Mouse (Mus musculus): ENCODE measurements around the gene Gm4981. TPM values are rescaled to one million over a fixed set of nuclear protein-coding genes. Genes with fewer than 3 reads are reported as not detected.
"Not testable (repeated sequence)": the region's sequence is repeated elsewhere in the genome, so short reads cannot be mapped to it uniquely, and the experiment has no call there.

The Gm4981 gene
- not detected in 2 replicates for polyA plus RNA-seq (2016; fragmentation: Nextera tagmentation; extraction: Ambion mirVana)

- peak; percentile 20 for DNase-seq (ENCODE audit: low spot score)
- no peak within 1 kb of the TSS for H3K27ac ChIP-seq (replicated peaks)
- H3K9me3 ChIP-seq (replicated peaks), result peaks cover 52% of the 10 kb centered on the region
- no peak within 1 kb of the TSS for H3K4me3 ChIP-seq
- H3K27me3 ChIP-seq (ENCODE audit: low read depth, poor library complexity, severe bottlenecking), result no peaks in the 10 kb centered on the region
- no peaks in the 10 kb centered on the region for H3K36me3 ChIP-seq
- no peaks in the 10 kb centered on the region for H3K4me1 ChIP-seq
- 89% methylated on average over 10 of the region's 10 CpGs for WGBS
Observed at GRCm38 (mm10) chr10:58236613-58237012, at the start of gene Gm4981. Gene Gm4981 (minus strand): TSS chr10:58236701.

GRCm38 (mm10) chr10:58282238-58282637 is 45.7 kb upstream of the Gm4981 start:
- H3K4me1 ChIP-seq, result no peaks in the 10 kb centered on the region
- H3K36me3 ChIP-seq, result peaks cover 81% of the 10 kb centered on the region
- DNase-seq (ENCODE audit: low spot score), result no peak
- WGBS, result 93% methylated on average over 7 of the region's 7 CpGs
- H3K4me3 ChIP-seq, result no peak overlapping the region
- no peaks in the 10 kb centered on the region for H3K27me3 ChIP-seq (ENCODE audit: low read depth, poor library complexity, severe bottlenecking)
- no peak overlapping the region for H3K27ac ChIP-seq (replicated peaks)
- no peaks in the 10 kb centered on the region for H3K9me3 ChIP-seq (replicated peaks)

GRCm38 (mm10) chr10:58258466-58258865 is 22.0 kb upstream of the Gm4981 start:
- DNase-seq (ENCODE audit: low spot score), result no peak
- no peaks in the 10 kb centered on the region for H3K27me3 ChIP-seq (ENCODE audit: low read depth, poor library complexity, severe bottlenecking)
- no peak overlapping the region for H3K27ac ChIP-seq (replicated peaks)
- peaks cover 50% of the 10 kb centered on the region for H3K36me3 ChIP-seq
- H3K4me1 ChIP-seq, result peaks cover 14% of the 10 kb centered on the region
- WGBS, result 88% methylated on average over 5 of the region's 5 CpGs
- no peak overlapping the region for H3K4me3 ChIP-seq
- H3K9me3 ChIP-seq (replicated peaks), result no peaks in the 10 kb centered on the region

GRCm38 (mm10) chr10:58255954-58256353 is 19.5 kb upstream of the Gm4981 start:
- DNase-seq (ENCODE audit: low spot score), result no peak
- 14% methylated on average over 4 of the region's 4 CpGs for WGBS
- no peaks in the 10 kb centered on the region for H3K27me3 ChIP-seq (ENCODE audit: low read depth, poor library complexity, severe bottlenecking)

GRCm38 (mm10) chr10:58255213-58255892 is 18.9 kb upstream of the Gm4981 start, which contains the start of gene Gcc2:
Gene Gcc2 (plus strand): TSS chr10:58255497.
- H3K36me3 ChIP-seq, result peaks cover 26% of the 10 kb centered on the region
- H3K4me1 ChIP-seq, result peaks cover 14% of the 10 kb centered on the region
- under 1% methylated on average over 58 of the region's 58 CpGs for WGBS
- H3K9me3 ChIP-seq (replicated peaks), result 0 out of 2 replicates have a peak, but pooled peaks cover 2% of the 10 kb centered on the region
- DNase-seq (ENCODE audit: low spot score), result peak; percentile 95
- H3K4me3 ChIP-seq, result peak within 1 kb of the TSS; percentile 87
- peak within 1 kb of the TSS; percentile 89 for H3K27ac ChIP-seq (replicated peaks)
- no peaks in the 10 kb centered on the region for H3K27me3 ChIP-seq (ENCODE audit: low read depth, poor library complexity, severe bottlenecking)

More at GRCm38 (mm10) chr10:58255954-58256353, 19.5 kb upstream of the Gm4981 start:
- Histone ChIP-seq H3K36me3 (peaks cover 30% of the 10 kb centered on the region), H3K4me3 (peak overlapping the region; percentile 87), H3K9me3 (replicated peaks) (no peaks in the 10 kb centered on the region), H3K27ac (replicated peaks) (peak overlapping the region; percentile 89; the same call in 1 of the 2 replicates), H3K4me1 (peaks cover 14% of the 10 kb centered on the region)

GRCm38 (mm10) chr10:58254635-58255175 is 18.2 kb upstream of the Gm4981 start:
- Histone ChIP-seq H3K9me3 (replicated peaks) (0 out of 2 replicates have a peak, but pooled peaks cover 3% of the 10 kb centered on the region), H3K27me3 (ENCODE audit: low read depth, poor library complexity, severe bottlenecking) (no peaks in the 10 kb centered on the region), H3K27ac (replicated peaks) (0 out of 2 replicates have a peak overlapping the region, but pooled peaks have one; percentile 89), H3K36me3 (peaks cover 19% of the 10 kb centered on the region), H3K4me3 (peak overlapping the region; percentile 87), H3K4me1 (peaks cover 14% of the 10 kb centered on the region)
- 40% methylated on average over 6 of the region's 6 CpGs for WGBS
- DNase-seq (ENCODE audit: low spot score), result no peak

- no peak for DNase-seq (ENCODE audit: low spot score)
- Histone ChIP-seq H3K4me1 (peaks cover 1% of the 10 kb centered on the region), H3K27me3 (ENCODE audit: low read depth, poor library complexity, severe bottlenecking) (no peaks in the 10 kb centered on the region), H3K36me3 (no peaks in the 10 kb centered on the region), H3K27ac (replicated peaks) (no peak overlapping the region), H3K9me3 (replicated peaks) (0 out of 2 replicates have a peak, but pooled peaks cover 3% of the 10 kb centered on the region), H3K4me3 (no peak overlapping the region)
- 23% methylated on average over 1 of the region's 1 CpGs for WGBS
Observed at GRCm38 (mm10) chr10:58249535-58249934, 13.0 kb upstream of the Gm4981 start.

- not testable (repeated sequence) for H3K27ac ChIP-seq (replicated peaks); H3K4me1 ChIP-seq; H3K27me3 ChIP-seq (ENCODE audit: low read depth, poor library complexity, severe bottlenecking); H3K36me3 ChIP-seq; H3K4me3 ChIP-seq
- peak; percentile 53 for DNase-seq (ENCODE audit: low spot score)
- WGBS, result 89% methylated on average over 7 of the region's 8 CpGs
- peaks cover 37% of the 10 kb centered on the region for H3K9me3 ChIP-seq (replicated peaks)
Observed at GRCm38 (mm10) chr10:58238984-58239740, 2.7 kb upstream of the Gm4981 start.

GRCm38 (mm10) chr10:58234985-58235384 is 1.5 kb downstream of the Gm4981 start:
- not testable (repeated sequence) for DNase-seq (ENCODE audit: low spot score); H3K27ac ChIP-seq (replicated peaks); H3K4me3 ChIP-seq; H3K27me3 ChIP-seq (ENCODE audit: low read depth, poor library complexity, severe bottlenecking); H3K4me1 ChIP-seq; H3K36me3 ChIP-seq
- WGBS, result 88% methylated on average over 4 of the region's 4 CpGs
- H3K9me3 ChIP-seq (replicated peaks), result peaks cover 51% of the 10 kb centered on the region

- H3K4me1 ChIP-seq; H3K27me3 ChIP-seq (ENCODE audit: low read depth, poor library complexity, severe bottlenecking); H3K27ac ChIP-seq (replicated peaks); H3K4me3 ChIP-seq; H3K36me3 ChIP-seq; DNase-seq (ENCODE audit: low spot score): not testable (repeated sequence)
- peaks cover 44% of the 10 kb centered on the region for H3K9me3 ChIP-seq (replicated peaks)
Observed at GRCm38 (mm10) chr10:58233740-58234121, 2.8 kb downstream of the Gm4981 start.

GRCm38 (mm10) chr10:58233054-58233739 is 3.3 kb downstream of the Gm4981 start:
- H3K27ac ChIP-seq (replicated peaks), result not testable (repeated sequence)

GRCm38 (mm10) chr10:58232641-58232969 is 3.9 kb downstream of the Gm4981 start, which contains the start of gene Duxf3:
Gene Duxf3 (minus strand): TSS chr10:58232675.
- not testable (repeated sequence) for H3K27ac ChIP-seq (replicated peaks); H3K4me3 ChIP-seq; DNase-seq (ENCODE audit: low spot score); H3K4me1 ChIP-seq; H3K27me3 ChIP-seq (ENCODE audit: low read depth, poor library complexity, severe bottlenecking); H3K36me3 ChIP-seq
- H3K9me3 ChIP-seq (replicated peaks), result peaks cover 38% of the 10 kb centered on the region
- WGBS, result 83% methylated on average over 7 of the region's 8 CpGs

More at GRCm38 (mm10) chr10:58233054-58233739, 3.3 kb downstream of the Gm4981 start:
- DNase-seq (ENCODE audit: low spot score); H3K36me3 ChIP-seq; H3K4me3 ChIP-seq; H3K4me1 ChIP-seq; H3K27me3 ChIP-seq (ENCODE audit: low read depth, poor library complexity, severe bottlenecking): not testable (repeated sequence)
- 77% methylated on average over 10 of the region's 10 CpGs for WGBS
- H3K9me3 ChIP-seq (replicated peaks), result peaks cover 40% of the 10 kb centered on the region
